Mouse (Mus musculus) gastrocnemius, postnatal 10 days (tissue): ENCODE data around the gene Arhgef1. TPM values are rescaled to one million over a fixed set of nuclear protein-coding genes. Genes with fewer than 3 reads are reported as not detected.

ENCODE experiments used
- DNase-seq: peaks from one replicate; pipeline ENCODE4 v3.0.0; 2021; ENCODE audit warnings: mixed read lengths
- long read RNA-seq, 2 experiments: library from polyadenylated mRNA; stranded (forward); transcript quantifications; one replicate each; pipeline ENCODE4 v2.0.0; 2021
- total RNA-seq, 2 experiments: library from RNA; stranded (reverse); gene quantifications; 2 replicates each; pipeline ENCODE4 v1.2.3; 2021

The Arhgef1 gene
- total RNA-seq, result 10 to 100 TPM; 40.7 to 64.0 TPM
- long read RNA-seq, experiment 1, transcript Arhgef1-203 (29 exons, 3,214 nt), result minor isoform, 6 of 111 reads
- long read RNA-seq, experiment 1, transcript Arhgef1-201 (29 exons, 3,212 nt), result major isoform, 32 of 111 reads
- long read RNA-seq, experiment 1, transcript Arhgef1-204 (30 exons, 3,508 nt), result minor isoform, 11 of 111 reads
- long read RNA-seq, experiment 1, partial matches to known transcripts, result 19 of 111 reads
- long read RNA-seq, experiment 1, other reads (novel, unspliced or antisense), result 41 of 111 reads
- long read RNA-seq, experiment 2, transcript Arhgef1-204 (30 exons, 3,508 nt), result minor isoform, 11 of 78 reads
- long read RNA-seq, experiment 2, transcript Arhgef1-201 (29 exons, 3,212 nt), result major isoform, 23 of 78 reads
- long read RNA-seq, experiment 2, partial matches to known transcripts, result 12 of 78 reads
- long read RNA-seq, experiment 2, other reads (novel, unspliced or antisense), result 30 of 78 reads

DNA sequence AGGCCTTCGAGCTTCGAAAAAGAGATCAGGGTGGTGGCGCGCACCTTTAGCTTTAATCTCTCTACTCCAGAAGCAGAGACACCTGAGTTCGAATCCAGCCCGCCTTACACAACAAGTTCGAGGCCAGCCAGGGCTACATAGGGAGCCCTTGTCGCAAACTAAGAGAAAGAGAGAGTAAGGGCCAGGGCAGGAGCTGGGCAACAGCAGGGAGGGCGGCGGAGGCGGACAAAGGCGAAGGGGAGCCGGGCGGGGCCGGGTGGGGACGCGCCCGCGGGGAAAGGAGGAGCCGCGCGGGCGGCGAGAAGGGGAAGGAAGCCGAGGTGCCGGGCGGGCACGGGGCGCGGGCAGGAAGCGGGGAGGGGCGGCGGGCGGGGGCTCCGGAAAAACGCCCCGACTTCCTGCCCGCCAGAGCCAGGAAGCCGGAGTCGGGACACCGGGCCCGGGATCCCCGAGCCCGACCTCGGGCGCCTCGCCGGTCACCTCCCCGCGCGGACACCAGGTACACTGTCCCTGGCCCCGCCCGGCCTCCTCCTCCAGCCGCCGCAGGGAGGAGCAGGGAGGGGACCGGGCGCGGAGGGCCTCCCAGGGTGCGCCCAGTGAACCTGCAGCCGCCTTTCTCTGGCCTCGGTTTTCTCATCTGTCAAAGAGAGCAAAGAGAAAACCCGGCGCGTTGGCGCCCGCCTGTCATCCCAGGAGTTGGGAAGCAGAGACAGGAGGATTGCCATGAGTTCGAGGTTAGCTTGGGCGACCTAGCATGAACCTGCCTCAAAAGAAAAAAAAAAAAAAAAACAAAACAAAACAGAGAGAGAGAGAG is at the start of gene Arhgef1:
Gene Arhgef1 (plus strand): TSS at position 283 of the 814 bp plus-strand sequence.
- peak; percentile 64 for DNase-seq

DNA sequence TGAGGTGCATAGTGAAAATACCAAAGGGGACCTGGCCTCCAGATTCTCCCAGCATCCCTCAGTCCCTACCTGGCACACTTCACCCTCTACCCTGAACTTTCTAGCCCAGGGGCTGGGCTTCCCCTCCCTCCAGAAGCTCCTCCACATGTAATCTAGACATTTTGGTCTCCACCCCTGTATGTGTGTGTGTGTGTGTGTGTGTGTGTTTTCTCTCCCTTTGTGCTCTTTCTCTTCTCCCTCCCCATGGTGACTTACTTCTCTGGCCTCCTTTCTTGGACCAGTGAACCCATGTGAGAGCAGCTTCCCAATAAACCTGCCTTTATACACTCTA is 49.5 kb upstream of the Arhgef1 start:
- DNase-seq, result no peak

DNA sequence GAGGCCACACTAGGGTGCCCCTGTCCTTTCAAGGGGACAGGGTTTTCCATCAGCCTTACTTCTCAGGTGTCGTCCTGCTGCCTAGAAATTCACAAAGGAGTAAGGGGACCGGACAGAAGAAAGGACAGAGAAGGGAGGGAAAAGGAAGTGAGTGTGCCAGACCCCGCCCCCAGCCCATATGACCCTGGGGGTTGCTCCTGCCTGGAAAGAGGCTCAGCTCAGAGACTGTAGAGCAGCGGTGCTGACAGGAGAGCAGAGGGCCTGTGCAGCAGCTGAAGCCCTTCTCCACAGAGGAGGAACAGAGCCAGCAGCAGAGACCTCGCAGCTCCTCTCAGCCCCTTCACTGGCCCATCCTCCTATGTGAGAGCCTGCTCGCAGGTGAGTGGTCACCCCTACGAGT is 49.0 kb upstream of the Arhgef1 start:
- DNase-seq, result no peak

GRCm38 (mm10) chr7:24856460-24857120 is 46.1 kb upstream of the Arhgef1 start:
- no peak for DNase-seq

DNA sequence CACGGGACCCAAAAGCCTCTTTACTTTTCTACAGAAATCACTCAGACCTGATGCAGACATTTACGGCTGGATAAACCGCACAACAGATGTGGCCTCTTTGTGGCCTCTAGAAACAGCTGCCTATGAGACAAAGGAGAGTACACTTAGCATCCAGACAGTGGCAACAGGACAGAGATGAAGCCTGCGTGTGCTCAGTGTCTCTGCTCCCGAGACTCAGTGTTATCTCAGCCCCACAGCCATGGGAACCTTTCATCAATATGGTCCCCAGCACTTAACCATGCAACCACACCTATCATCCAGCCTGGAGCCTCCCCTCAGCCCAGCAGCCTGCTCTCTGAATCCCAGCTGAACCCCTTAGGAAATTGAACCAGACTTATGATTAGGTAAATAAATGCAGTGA is 43.5 kb upstream of the Arhgef1 start:
- DNase-seq, result no peak

DNA sequence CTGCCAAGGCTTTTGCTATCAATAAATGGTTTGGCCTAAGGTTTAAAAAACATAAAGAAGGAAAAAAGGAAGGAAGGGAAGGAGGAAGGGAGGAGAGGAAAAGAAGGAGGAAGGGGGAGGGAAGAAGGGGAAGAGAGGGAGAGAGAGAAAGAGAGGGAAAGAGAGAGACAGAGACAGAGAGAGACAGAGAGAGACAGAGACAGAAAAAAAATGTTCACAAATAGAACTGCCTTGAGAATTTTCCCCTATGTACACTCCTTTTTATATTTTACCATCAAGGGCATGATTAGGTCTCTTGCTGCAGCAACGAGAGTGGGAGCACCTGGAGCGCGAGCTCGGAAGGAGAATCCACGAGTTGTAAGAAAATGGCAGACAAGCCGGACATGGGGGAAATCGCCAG is 40.8 kb upstream of the Arhgef1 start, which contains the start of gene Gm9844:
Gene Gm9844 (plus strand): TSS at position 301 of the 400 bp plus-strand sequence.
- no peak for DNase-seq

DNA sequence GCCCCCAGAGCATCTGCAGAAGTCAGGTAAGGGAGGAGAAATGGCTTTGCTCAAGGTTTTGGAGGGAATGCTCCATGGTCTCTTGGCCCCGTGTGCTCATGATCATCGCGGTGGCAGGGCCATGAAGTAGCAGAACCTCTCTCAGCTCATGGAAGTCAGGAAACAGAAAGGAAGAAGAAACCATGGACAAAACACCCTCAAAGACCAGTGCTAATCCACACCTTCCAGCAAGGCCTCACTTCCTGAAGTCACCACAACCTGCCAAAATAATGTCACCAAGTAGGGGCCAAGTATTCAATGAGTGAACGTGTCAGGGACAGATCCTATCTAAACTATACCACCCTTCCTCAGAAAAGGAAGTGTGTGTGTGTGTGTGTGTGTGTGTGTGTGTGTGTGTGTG is 39.9 kb upstream of the Arhgef1 start:
- no peak for DNase-seq

DNA sequence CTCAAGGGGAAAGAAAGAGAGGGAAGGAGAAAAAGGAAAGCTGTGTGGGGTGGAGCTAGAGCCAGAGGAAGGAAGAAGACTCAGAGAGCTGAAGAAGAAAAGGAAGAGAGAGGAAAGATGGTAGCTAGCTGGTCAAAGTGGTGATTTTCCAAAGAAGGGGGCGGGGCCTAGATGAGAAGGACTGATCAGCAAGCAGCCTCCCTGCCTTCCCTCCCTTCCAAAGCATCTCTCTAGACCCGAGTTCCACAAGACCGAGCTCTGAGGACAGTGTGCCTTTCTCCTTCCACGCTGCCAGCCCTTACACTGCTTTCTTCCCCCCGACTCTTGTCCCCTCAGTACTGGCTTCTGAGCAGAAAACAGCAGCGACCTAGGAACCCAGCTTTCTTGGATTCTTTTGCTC is 38.6 kb upstream of the Arhgef1 start:
- DNase-seq, result no peak

- no peak for DNase-seq
Measured at GRCm38 (mm10) chr7:24869080-24869479, 33.6 kb upstream of the Arhgef1 start.

DNA sequence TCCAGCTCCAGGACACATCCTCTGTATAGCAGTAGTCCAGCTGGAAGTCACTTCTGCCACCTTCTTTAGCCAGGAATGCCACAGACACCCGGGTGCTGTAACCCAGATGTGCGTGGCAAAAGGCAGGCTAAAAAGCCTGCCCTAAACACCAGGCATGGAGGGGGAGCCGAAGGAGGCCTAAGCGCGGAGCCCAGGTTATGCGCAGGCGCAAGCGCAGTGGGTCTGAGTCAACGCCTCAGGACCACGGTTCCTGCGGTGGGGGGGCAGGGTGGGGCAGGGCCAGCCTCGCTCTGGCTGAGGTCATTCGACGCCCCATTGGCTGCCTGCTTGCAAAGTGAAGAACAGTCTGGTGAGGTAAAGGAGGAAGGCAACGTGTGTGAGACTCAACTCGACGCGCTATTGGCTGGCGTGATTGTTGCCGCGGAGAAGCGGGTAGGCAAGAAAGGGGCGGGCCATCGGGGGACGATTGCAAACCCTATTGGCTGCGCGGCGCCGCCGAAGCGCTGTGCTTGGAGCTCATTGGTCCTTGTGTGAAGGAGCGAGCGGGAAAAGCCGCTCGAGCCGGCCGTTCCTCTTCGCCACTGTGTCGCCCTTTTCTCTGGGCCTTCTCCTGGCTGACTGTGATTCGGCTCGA is 33.1 kb upstream of the Arhgef1 start, which contains the start of the genes Lypd4 and Dmrtc2:
Gene Lypd4 (minus strand): TSS at position 410 of the 634 bp plus-strand sequence.
Gene Dmrtc2 (plus strand): TSS at position 526 of the 634 bp plus-strand sequence.
- DNase-seq, result no peak

GRCm38 (mm10) chr7:24877588-24877987 is 25.1 kb upstream of the Arhgef1 start:
- DNase-seq, result no peak

DNA sequence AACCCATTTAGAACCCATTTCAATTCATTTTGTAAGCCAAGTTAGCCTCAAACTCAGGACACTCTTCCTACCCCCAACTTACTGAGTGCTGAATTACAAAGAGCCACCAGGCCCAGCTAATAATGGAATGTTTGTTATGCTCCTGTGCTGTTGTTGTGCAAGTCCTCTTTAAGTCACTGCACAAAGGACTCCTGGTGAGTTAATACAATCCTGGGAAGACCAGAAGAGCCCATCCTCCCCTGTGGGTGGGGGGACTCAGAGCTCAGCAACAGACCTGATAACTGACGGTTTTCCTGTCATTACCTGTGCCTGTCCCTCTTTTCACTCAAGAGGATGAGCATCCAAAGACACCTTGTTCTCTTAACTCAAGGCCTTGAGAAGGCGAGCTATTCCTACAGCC is 23.1 kb upstream of the Arhgef1 start:
- no peak for DNase-seq

DNA sequence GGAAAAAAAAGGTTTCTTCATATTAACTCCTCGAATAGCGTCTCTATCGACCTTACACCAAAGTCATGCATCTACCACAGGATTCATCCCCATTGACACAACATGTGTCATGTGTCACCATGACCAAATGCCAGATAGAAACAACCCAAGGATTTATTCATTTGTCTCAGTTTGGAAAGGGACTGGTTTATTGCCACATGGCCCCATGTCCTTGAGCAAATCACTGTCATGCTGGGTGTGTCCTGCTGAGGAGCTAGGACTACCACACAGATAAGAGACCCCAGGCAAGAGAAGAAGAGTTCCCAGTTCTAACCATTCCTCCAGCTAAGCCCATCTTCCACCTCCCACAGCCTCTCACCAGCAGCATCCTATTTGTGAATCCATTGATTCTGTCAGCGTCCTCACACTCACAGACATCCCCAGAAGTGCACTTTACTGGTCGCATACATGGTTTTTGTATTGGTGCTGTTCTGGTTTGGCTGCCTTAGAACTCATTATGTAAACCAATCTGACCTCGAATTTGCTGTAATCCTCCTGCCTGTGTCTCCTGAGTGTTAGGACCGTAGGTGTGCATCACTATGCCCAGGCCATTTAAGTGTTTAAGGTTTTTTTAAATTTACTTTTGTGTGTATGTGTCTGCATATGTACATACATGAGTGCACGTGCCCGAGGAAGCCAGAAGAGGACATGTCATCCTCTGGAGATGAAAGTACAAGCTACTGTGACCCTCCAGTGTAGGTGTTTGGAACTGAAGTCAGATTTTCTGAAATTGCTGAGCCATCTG is 20.1 kb upstream of the Arhgef1 start:
- DNase-seq, result no peak

DNA sequence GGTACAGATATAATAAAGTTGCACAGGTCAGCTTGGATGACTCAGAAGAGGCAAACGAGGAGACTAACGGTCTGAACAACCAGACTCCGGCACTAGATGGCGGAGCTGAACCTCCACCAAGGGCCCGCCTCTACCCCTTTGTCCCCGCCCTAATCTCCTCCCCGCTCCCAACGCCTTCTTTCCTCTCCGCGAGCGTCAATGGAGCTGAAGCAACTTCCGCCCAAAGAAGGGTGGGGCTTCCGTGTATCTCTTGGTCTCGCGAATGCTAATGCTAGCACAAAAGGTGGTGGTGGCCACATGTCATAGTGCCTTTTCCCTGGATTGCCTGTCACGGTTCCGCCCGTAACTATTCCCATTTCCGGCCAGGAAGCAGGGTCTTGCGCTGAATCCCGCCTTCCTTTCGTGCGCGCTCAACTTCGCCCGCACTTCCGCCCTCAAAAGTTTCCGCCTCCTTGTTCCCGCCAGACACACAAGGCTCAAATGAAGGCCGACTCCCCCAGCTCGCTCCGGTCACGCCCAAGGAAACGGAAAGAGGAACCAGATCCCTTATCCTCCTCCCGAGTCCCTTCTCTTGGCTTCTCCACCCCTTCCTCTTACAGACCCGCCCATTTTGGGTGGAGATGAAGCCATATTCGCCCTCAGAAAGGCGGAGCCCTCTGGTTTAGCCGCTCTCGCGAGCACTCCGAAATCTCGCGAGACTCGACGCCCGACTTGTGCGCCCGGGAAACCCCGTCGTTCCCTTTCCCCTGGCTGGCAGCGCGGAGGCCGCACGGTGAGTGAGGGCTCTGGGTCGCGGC is 18.6 kb upstream of the Arhgef1 start, which contains the start of gene Rps19:
Gene Rps19 (plus strand): TSS at position 476 of the 797 bp plus-strand sequence.
- DNase-seq, result peak; percentile 99

DNA sequence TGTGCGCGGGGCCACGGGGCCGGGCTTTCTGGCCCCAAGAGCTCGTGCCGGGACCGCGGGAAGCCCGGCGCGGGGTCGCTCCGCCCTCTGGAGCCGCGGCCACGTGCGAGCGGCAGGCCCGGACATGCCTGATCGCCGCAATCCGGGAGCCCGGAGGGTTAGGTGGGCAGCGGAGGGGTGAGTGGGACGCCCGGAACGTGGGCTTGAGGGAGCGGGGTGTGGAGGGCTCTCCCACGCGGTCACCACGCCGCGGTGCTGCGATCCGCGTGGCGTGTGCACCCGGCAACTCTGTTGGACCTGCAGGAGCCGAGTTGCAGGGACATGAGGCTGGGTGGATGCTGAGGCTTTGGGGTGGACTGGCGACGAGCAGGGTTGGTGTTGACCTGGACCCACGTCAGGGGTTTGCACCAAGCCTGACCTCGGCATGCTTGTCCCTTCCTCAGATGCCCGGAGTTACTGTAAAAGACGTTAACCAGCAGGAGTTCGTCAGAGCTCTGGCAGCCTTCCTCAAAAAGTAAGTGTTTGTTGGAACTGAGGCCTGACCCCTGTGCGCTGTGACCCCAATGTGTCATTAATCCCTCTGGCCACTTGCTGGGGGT is 17.9 kb upstream of the Arhgef1 start:
- DNase-seq, result no peak

DNA sequence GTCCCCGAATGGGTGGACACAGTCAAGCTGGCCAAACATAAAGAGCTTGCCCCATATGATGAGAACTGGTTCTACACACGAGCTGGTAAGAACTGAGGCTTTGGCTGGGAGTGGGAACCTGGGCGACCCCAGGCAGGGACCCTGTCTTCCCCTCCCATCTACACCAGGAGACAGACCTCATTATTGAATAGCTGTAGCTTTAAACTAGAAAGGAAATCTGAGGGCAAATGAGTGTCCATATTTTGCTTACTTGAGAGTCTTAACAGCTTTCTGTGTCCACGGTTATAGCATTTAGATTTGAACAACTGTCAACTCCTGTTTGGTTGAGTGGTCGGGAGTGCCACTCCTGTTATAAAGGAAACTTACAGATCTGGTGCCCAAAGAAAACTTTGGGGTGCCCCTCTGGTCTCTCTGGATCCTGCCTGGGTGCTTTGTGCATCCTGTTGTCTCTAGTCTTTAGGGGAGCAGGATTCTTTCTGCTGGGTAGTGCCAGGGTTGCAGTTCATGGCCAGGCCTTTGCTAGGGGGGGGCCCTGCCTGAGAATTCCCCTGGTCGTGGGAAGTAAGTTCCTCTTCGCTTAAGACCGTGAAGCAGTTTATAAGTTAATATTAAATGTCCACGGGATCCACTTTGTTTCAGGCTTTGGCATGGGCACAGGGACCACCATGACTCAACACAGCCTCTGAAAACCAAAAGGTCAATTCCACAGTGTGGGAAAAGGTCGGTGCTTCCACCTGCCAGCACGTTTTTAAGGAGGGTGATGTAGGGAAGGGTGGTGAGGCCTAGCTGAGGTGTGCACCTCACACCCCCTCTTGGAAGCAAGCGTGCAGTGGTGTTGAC is 17.0 kb upstream of the Arhgef1 start:
- DNase-seq, result no peak

DNA sequence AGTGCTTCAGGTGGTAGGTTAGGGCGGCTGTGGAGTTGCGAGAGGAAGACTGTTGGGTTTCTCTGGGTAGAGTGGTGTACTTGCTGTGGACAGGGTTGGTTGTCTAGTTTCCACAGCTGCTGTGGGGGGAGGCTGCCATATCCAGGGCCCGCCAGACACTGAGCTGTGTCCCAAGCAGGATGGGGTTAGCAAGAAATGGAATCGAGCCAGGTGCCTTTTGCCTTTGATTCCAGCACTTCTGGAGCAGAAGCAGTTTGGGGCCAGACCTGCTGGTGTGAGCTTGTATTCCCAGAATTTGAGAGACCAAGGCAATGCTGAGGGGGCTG is 16.4 kb upstream of the Arhgef1 start:
- no peak for DNase-seq

- no peak for DNase-seq
Measured at GRCm38 (mm10) chr7:24887096-24887495, 15.6 kb upstream of the Arhgef1 start.
